Mouse (Mus musculus) stomach, postnatal 0 days (tissue): ENCODE measurements around the gene Filip1.

Experiments used
- CTCF ChIP-seq: IDR thresholded peaks from 2 replicates; pipeline ENCODE4 v1.5.1; 2016; ENCODE audit warnings: antibody characterized with exemption, low read depth, mild to moderate bottlenecking, moderate library complexity
- EP300 ChIP-seq: optimal IDR thresholded peaks from 2 replicates; pipeline ENCODE3; 2016; ENCODE audit warnings: antibody characterized with exemption

GRCm38 (mm10) chr9:79809411-79809810 is 203.2 kb downstream of the Filip1 start:
- TF ChIP-seq EP300 (no peak), CTCF (no peak)
